Mouse (Mus musculus): Measurements from ENCODE around the gene Clcn2. TPM values are rescaled to one million over a fixed set of nuclear protein-coding genes. Genes with fewer than 3 reads are reported as not detected.
"Not testable (repeated sequence)": the region's sequence is repeated elsewhere in the genome, so short reads cannot be mapped to it uniquely, and the experiment has no call there.

The Clcn2 gene
- polyA plus RNA-seq, 1 experiment from 2014 or later: 21.0 TPM

GRCm38 (mm10) chr16:20672965-20673705, 44.4 kb downstream of the Clcn2 start:
- peak; percentile 51 for DNase-seq (ENCODE audit: low spot score)
- ATAC-seq (ENCODE audit: insufficient number of reproducible peaks, low FRiP score, low TSS enrichment, low read depth): peak; percentile 79; the same call in 1 of the 2 replicates
- WGBS: under 1% methylated on average over 55 of the region's 78 CpGs

GRCm38 (mm10) chr16:20672500-20672902, 45.0 kb downstream of the Clcn2 start:
- Histone ChIP-seq H3K27ac (replicated peaks; ENCODE audit: low read depth, low read length) (peak overlapping the region; percentile 94), H3K4me1 (ENCODE audit: control insufficient read depth, insufficient read depth, low read length) (peaks cover 12% of the 10 kb centered on the region), H3K27me3 (ENCODE audit: control insufficient read depth, insufficient read depth, low read length) (no peaks in the 10 kb centered on the region), H3K36me3 (ENCODE audit: control insufficient read depth, insufficient read depth, low read length) (peaks cover 14% of the 10 kb centered on the region), H3K9me3 (ENCODE audit: control insufficient read depth, low read length) (no peaks in the 10 kb centered on the region), H3K9ac (ENCODE audit: low read length) (peak overlapping the region; percentile 95), H3K4me3 (ENCODE audit: low read depth, low read length) (peak overlapping the region; percentile 96), H3K4me2 (ENCODE audit: low read depth, severe bottlenecking) (peak overlapping the region; percentile 82)
- DNase-seq (ENCODE audit: low spot score) (peak; percentile 96), ATAC-seq (ENCODE audit: insufficient number of reproducible peaks, low FRiP score, low TSS enrichment, low read depth) (peak; percentile 94)
- WGBS: under 1% methylated on average over 33 of the region's 38 CpGs

More at GRCm38 (mm10) chr16:20672965-20673705, 44.4 kb downstream of the Clcn2 start:
- Histone ChIP-seq H3K36me3 (ENCODE audit: control insufficient read depth, insufficient read depth, low read length) (peaks cover 17% of the 10 kb centered on the region), H3K27me3 (ENCODE audit: control insufficient read depth, insufficient read depth, low read length) (no peaks in the 10 kb centered on the region), H3K27ac (replicated peaks; ENCODE audit: low read depth, low read length) (peak overlapping the region; percentile 94), H3K9ac (ENCODE audit: low read length) (peak overlapping the region; percentile 95), H3K4me2 (ENCODE audit: low read depth, severe bottlenecking) (peak overlapping the region; percentile 82), H3K4me3 (ENCODE audit: low read depth, low read length) (peak overlapping the region; percentile 96), H3K4me1 (ENCODE audit: control insufficient read depth, insufficient read depth, low read length) (peaks cover 12% of the 10 kb centered on the region), H3K9me3 (ENCODE audit: control insufficient read depth, low read length) (no peaks in the 10 kb centered on the region)

GRCm38 (mm10) chr16:20671886-20672285, 45.7 kb downstream of the Clcn2 start:
- H3K9me3 ChIP-seq (ENCODE audit: control insufficient read depth, low read length): no peaks in the 10 kb centered on the region
- peak overlapping the region; percentile 96 for H3K4me3 ChIP-seq (ENCODE audit: low read depth, low read length)
- WGBS: 30% methylated on average over 6 of the region's 6 CpGs
- peaks cover 12% of the 10 kb centered on the region for H3K4me1 ChIP-seq (ENCODE audit: control insufficient read depth, insufficient read depth, low read length)
- peak overlapping the region; percentile 39; the same call in 1 of the 2 replicates for H3K4me2 ChIP-seq (ENCODE audit: low read depth, severe bottlenecking)
- no peak overlapping the region for H3K9ac ChIP-seq (ENCODE audit: low read length)
- DNase-seq (ENCODE audit: low spot score) (no peak), ATAC-seq (ENCODE audit: insufficient number of reproducible peaks, low FRiP score, low TSS enrichment, low read depth) (0 out of 2 replicates have a peak, but pooled peaks have one; percentile 6)
- H3K27ac ChIP-seq (replicated peaks; ENCODE audit: low read depth, low read length): no peak overlapping the region
- peaks cover 14% of the 10 kb centered on the region for H3K36me3 ChIP-seq (ENCODE audit: control insufficient read depth, insufficient read depth, low read length)
- H3K27me3 ChIP-seq (ENCODE audit: control insufficient read depth, insufficient read depth, low read length): no peaks in the 10 kb centered on the region

- peaks cover 3% of the 10 kb centered on the region; the same call in 1 of the 2 replicates for H3K36me3 ChIP-seq (ENCODE audit: control insufficient read depth, insufficient read depth, low read length)
- ATAC-seq (ENCODE audit: insufficient number of reproducible peaks, low FRiP score, low TSS enrichment, low read depth): no peak
- peaks cover 12% of the 10 kb centered on the region for H3K4me1 ChIP-seq (ENCODE audit: control insufficient read depth, insufficient read depth, low read length)
- no peak overlapping the region for H3K27ac ChIP-seq (replicated peaks; ENCODE audit: low read depth, low read length)
- H3K4me2 ChIP-seq (ENCODE audit: low read depth, severe bottlenecking): no peak overlapping the region
- H3K27me3 ChIP-seq (ENCODE audit: control insufficient read depth, insufficient read depth, low read length): no peaks in the 10 kb centered on the region
- no peak overlapping the region for H3K4me3 ChIP-seq (ENCODE audit: low read depth, low read length)
- DNase-seq (ENCODE audit: low spot score): no peak
- WGBS: 90% methylated on average over 3 of the region's 3 CpGs
- H3K9ac ChIP-seq (ENCODE audit: low read length): no peak overlapping the region
- H3K9me3 ChIP-seq (ENCODE audit: control insufficient read depth, low read length): no peaks in the 10 kb centered on the region
Measured at GRCm38 (mm10) chr16:20670291-20670690, 47.3 kb downstream of the Clcn2 start.

- H3K36me3 ChIP-seq (ENCODE audit: control insufficient read depth, insufficient read depth, low read length); DNase-seq (ENCODE audit: low spot score); H3K4me3 ChIP-seq (ENCODE audit: low read depth, low read length); H3K9ac ChIP-seq (ENCODE audit: low read length); H3K9me3 ChIP-seq (ENCODE audit: control insufficient read depth, low read length); ATAC-seq (ENCODE audit: insufficient number of reproducible peaks, low FRiP score, low TSS enrichment, low read depth); H3K27ac ChIP-seq (replicated peaks; ENCODE audit: low read depth, low read length); H3K4me1 ChIP-seq (ENCODE audit: control insufficient read depth, insufficient read depth, low read length); H3K27me3 ChIP-seq (ENCODE audit: control insufficient read depth, insufficient read depth, low read length); H3K4me2 ChIP-seq (ENCODE audit: low read depth, severe bottlenecking): not testable (repeated sequence)
- WGBS: 96% methylated on average over 5 of the region's 6 CpGs
Measured at GRCm38 (mm10) chr16:20668013-20668412, 49.5 kb downstream of the Clcn2 start, which contains the start of gene Eif4g1. TSS of gene Eif4g1 (plus strand) at chr16:20668313.

GRCm38 (mm10) chr16:20657661-20658060, 59.9 kb downstream of the Clcn2 start:
- H3K27ac ChIP-seq (replicated peaks; ENCODE audit: low read depth, low read length): no peak overlapping the region
- 91% methylated on average over 4 of the region's 4 CpGs for WGBS
- 0 out of 2 replicates have a peak, but pooled peaks cover 2% of the 10 kb centered on the region for H3K4me1 ChIP-seq (ENCODE audit: control insufficient read depth, insufficient read depth, low read length)
- H3K36me3 ChIP-seq (ENCODE audit: control insufficient read depth, insufficient read depth, low read length): peaks cover 50% of the 10 kb centered on the region
- no peak overlapping the region for H3K9ac ChIP-seq (ENCODE audit: low read length)
- ATAC-seq (ENCODE audit: insufficient number of reproducible peaks, low FRiP score, low TSS enrichment, low read depth) (no peak), DNase-seq (ENCODE audit: low spot score) (no peak)
- no peak overlapping the region for H3K4me3 ChIP-seq (ENCODE audit: low read depth, low read length)
- no peaks in the 10 kb centered on the region for H3K27me3 ChIP-seq (ENCODE audit: control insufficient read depth, insufficient read depth, low read length)
- H3K9me3 ChIP-seq (ENCODE audit: control insufficient read depth, low read length): no peaks in the 10 kb centered on the region
- no peak overlapping the region for H3K4me2 ChIP-seq (ENCODE audit: low read depth, severe bottlenecking)

GRCm38 (mm10) chr16:20653315-20653714, 64.2 kb downstream of the Clcn2 start:
- ATAC-seq (ENCODE audit: insufficient number of reproducible peaks, low FRiP score, low TSS enrichment, low read depth) (no peak), DNase-seq (ENCODE audit: low spot score) (no peak)
- Histone ChIP-seq H3K36me3 (ENCODE audit: control insufficient read depth, insufficient read depth, low read length) (peaks cover 24% of the 10 kb centered on the region; the same call in 1 of the 2 replicates), H3K4me1 (ENCODE audit: control insufficient read depth, insufficient read depth, low read length) (peaks cover 7% of the 10 kb centered on the region; the same call in 1 of the 2 replicates), H3K27me3 (ENCODE audit: control insufficient read depth, insufficient read depth, low read length) (no peaks in the 10 kb centered on the region), H3K4me3 (ENCODE audit: low read depth, low read length) (no peak overlapping the region), H3K9me3 (ENCODE audit: control insufficient read depth, low read length) (no peaks in the 10 kb centered on the region), H3K27ac (replicated peaks; ENCODE audit: low read depth, low read length) (no peak overlapping the region), H3K9ac (ENCODE audit: low read length) (no peak overlapping the region), H3K4me2 (ENCODE audit: low read depth, severe bottlenecking) (no peak overlapping the region)
- WGBS: 57% methylated on average over 2 of the region's 2 CpGs
